Mouse (Mus musculus) lung, postnatal 10 days (tissue): ENCODE data around the gene Lrrc32.

ENCODE experiments used
- DNase-seq: peaks from one replicate; pipeline ENCODE4 v3.0.0; 2021

Gene Lrrc32

GRCm38 (mm10) chr7:98523070-98523812 lies 34.2 kb downstream of the Lrrc32 start:
- peak; percentile 61 for DNase-seq

- peak; percentile 75 for DNase-seq
Observed at GRCm38 (mm10) chr7:98523813-98524361, 34.8 kb downstream of the Lrrc32 start.

- DNase-seq: no peak
Observed at GRCm38 (mm10) chr7:98524401-98524800, 35.3 kb downstream of the Lrrc32 start.

- no peak for DNase-seq
Observed at GRCm38 (mm10) chr7:98524869-98525699, 36.0 kb downstream of the Lrrc32 start.

- no peak for DNase-seq
Observed at GRCm38 (mm10) chr7:98527085-98527484, 38.0 kb downstream of the Lrrc32 start.

GRCm38 (mm10) chr7:98531612-98532011 lies 42.5 kb downstream of the Lrrc32 start:
- DNase-seq: peak; percentile 70

- no peak for DNase-seq
Observed at GRCm38 (mm10) chr7:98532981-98533380, 43.9 kb downstream of the Lrrc32 start.

- DNase-seq: no peak
Observed at GRCm38 (mm10) chr7:98534432-98534855, 45.4 kb downstream of the Lrrc32 start.

- DNase-seq: no peak
Observed at GRCm38 (mm10) chr7:98535191-98535590, 46.1 kb downstream of the Lrrc32 start.

- DNase-seq: no peak
Observed at GRCm38 (mm10) chr7:98535882-98536281, 46.8 kb downstream of the Lrrc32 start.

GRCm38 (mm10) chr7:98537210-98537966 lies 48.3 kb downstream of the Lrrc32 start:
- peak; percentile 47 for DNase-seq

GRCm38 (mm10) chr7:98537967-98538573 lies 49.0 kb downstream of the Lrrc32 start:
- no peak for DNase-seq

GRCm38 (mm10) chr7:98540879-98541278 lies 51.8 kb downstream of the Lrrc32 start:
- no peak for DNase-seq

- DNase-seq: peak; percentile 27
Observed at GRCm38 (mm10) chr7:98541564-98541963, 52.5 kb downstream of the Lrrc32 start.

GRCm38 (mm10) chr7:98542267-98542666 lies 53.2 kb downstream of the Lrrc32 start:
- DNase-seq: no peak

- no peak for DNase-seq
Observed at GRCm38 (mm10) chr7:98542731-98543142, 53.7 kb downstream of the Lrrc32 start.

- DNase-seq: peak; percentile 19
Observed at GRCm38 (mm10) chr7:98543853-98544370, 54.8 kb downstream of the Lrrc32 start.

- DNase-seq: peak; percentile 38
Observed at GRCm38 (mm10) chr7:98544556-98544955, 55.5 kb downstream of the Lrrc32 start.

GRCm38 (mm10) chr7:98548839-98549238 lies 59.8 kb downstream of the Lrrc32 start:
- peak; percentile 28 for DNase-seq

- DNase-seq: peak; percentile 70
Observed at GRCm38 (mm10) chr7:98550596-98550995, 61.5 kb downstream of the Lrrc32 start.

GRCm38 (mm10) chr7:98551041-98551440 lies 62.0 kb downstream of the Lrrc32 start:
- no peak for DNase-seq
